Mouse (Mus musculus): ENCODE data around the gene Slc24a5. TPM values are rescaled to one million over a fixed set of nuclear protein-coding genes. Genes with fewer than 3 reads are reported as not detected.

Slc24a5 gene
- total RNA-seq, 2 experiments from 2014 or later, result 0.64 to 1.2 TPM

DNA sequence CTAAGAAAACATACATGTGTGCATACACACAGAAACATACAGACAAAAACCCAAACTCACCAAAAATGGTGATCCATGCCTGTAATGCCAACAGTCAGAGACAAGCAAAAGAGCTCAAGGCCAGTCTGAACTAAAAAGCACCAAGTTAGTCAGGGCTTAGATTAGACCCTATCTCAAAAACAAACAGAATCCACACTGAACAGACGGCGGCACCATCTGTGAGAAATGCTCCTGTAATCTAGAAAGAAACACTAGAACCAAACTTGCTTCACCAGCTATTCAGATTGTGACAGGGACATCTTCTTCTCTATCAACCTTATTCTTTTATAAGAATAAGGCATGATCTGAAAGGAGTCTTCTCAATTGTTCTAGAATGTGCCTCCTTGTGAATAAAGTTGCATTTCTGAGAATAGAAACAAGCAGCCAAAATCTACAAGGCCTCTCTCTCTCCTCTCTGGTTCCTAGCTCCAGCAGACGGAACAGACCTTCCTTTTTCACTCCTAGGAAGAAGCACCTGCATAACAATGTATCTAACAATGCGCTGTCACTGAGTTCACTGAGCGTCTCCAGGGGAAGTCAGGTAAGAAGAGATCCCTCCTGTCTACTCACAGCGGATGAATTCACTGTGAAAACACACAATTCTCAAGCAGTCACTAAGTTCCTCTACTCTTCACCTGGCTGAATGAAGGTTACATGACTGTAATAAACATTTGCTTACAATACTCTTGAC is 51.6 kb downstream of the Slc24a5 start:
- peak in 1 of 2 experiments; percentile 66 for DNase-seq (ENCODE audit: low spot score in 2 of 2)

DNA sequence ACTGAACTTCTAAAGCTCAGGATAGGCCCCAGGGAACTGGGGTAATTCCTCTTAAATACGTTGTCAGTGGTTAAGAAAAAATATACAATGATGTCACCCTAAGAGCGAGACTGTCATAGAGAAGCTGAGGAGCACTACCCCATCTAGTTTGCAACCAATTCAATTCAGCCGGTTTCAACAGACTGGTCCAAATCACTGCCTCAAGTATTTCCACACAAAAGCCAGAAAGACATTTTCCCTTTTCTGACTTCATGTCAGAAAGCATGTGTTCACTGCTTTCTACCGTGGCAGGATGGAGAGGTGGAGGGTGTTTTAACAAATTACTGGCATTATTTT is 54.3 kb downstream of the Slc24a5 start:
- no peak for DNase-seq (ENCODE audit: low spot score in 2 of 2)

DNA sequence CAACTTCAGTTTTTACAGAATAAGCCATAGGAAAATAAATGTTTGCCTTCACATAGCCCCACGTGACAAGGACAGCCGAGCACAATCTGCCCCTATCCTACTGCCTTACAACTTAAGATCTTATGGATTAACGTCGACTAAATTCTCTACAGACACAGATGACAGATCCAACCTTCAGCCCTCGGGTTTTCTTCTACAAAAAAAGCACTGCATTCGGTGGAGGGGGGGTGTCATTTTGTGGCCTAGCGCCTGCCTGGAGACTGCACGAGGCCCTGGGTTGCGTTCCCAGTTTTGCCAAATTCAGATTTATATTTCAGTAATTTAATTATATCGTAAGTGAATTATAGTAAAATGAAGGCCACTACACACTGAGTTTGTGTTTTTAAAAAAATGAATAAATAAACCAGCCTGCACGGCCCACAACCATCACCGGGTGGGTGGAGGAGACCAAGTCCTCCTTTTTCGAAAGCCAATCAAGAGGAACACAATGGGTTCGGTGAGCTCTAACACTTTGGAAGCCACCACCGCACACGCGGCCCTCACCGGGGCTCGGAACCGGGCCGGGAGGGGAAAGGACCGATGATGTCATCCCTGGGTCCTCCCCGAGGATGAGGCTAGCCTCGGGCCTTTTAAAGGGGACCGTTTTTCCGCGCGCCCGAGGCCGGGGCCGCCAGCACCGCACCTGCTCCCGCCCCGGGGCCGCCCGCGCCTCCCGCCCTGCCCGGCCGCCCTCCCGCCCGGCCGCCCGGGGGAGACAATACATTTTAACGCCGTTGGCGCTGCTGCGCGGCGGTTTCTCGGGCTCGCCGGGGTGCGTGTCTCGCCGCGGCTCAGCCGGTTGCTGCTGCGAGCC is 54.9 kb downstream of the Slc24a5 start:
- DNase-seq (ENCODE audit: low spot score in 2 of 2), result peak; percentile 58 to 61

DNA sequence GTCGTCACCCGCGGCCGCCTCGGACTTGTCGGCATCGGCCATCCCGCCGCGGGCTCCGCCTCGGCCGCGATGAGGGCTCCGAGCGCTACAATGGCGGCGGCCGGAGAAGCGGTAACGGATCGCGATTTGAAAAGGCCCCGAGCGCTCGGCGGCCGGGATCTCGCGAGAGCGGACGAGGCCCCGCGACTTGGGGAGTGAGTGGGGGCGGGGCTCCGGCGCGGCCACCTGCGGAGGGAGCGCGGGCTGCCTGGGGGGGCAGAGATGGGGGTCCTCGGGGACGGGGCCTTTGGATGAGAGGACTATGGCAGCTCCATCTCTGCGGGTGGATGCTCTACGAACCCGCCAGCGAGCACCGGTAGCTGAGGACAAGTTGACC is 55.5 kb downstream of the Slc24a5 start, which contains the start of gene Myef2:
Gene Myef2 (minus strand): TSS at position 185 of the 376 bp plus-strand sequence.
- DNase-seq (ENCODE audit: low spot score in 2 of 2), result peak; percentile 79 to 82

DNA sequence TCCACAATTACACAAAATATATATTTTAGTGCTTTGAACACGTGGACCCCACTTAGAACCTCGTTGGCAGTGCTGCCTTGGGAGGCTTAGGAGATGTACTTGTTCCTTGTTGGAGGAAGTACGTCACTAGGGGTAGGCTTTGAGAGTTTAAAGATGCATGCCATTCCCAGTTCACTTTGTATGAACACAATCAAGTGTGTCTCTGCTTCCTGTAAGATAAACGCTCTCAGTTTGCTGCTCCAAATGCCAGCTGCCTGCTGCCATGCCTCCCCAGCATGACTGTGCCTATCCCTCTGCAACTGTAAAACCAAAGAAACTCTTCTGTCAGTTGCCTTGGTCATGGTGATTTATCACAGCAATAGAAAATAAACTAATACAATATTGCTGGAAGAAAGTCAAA is 57.9 kb downstream of the Slc24a5 start:
- DNase-seq (ENCODE audit: low spot score in 2 of 2), result no peak

DNA sequence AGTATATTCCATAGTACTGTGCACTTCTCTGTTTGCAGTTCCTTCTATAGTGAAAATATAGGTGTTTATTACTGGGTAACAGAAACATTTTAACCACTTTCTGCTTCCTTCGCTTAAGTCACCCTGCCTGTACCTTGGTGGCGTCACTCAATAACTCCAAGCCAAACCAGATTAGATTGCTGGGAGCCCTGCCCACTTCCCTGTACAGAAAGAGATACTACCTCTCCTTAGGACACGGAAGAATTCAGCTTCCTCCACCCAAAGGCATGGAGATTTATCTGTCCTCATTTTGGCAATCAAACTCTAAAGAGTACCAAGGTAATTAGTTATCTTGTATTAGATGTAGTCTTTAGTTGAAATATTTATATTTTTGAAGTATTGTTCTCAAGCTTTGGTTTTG is 58.9 kb downstream of the Slc24a5 start:
- no peak for DNase-seq (ENCODE audit: low spot score in 2 of 2)

DNA sequence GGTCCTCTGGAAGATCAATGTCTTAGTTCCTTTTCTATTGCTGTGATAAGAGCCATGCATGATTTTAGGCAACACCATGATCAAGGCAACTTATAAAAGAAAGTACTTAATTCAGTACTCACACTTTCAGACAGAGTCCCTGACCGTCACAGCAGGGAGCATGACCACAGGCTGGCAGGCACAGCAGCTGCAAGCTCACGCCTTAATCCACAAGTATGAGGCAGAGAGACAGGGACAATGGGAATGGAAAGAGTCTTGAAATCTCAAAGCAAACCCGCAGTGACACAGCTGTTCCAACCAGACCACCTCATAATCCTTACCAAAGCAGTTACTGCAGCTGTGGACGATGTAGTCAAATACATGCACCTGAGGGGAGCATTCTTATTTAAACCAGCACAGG is 66.2 kb downstream of the Slc24a5 start:
- no peak for DNase-seq (ENCODE audit: low spot score in 2 of 2)

DNA sequence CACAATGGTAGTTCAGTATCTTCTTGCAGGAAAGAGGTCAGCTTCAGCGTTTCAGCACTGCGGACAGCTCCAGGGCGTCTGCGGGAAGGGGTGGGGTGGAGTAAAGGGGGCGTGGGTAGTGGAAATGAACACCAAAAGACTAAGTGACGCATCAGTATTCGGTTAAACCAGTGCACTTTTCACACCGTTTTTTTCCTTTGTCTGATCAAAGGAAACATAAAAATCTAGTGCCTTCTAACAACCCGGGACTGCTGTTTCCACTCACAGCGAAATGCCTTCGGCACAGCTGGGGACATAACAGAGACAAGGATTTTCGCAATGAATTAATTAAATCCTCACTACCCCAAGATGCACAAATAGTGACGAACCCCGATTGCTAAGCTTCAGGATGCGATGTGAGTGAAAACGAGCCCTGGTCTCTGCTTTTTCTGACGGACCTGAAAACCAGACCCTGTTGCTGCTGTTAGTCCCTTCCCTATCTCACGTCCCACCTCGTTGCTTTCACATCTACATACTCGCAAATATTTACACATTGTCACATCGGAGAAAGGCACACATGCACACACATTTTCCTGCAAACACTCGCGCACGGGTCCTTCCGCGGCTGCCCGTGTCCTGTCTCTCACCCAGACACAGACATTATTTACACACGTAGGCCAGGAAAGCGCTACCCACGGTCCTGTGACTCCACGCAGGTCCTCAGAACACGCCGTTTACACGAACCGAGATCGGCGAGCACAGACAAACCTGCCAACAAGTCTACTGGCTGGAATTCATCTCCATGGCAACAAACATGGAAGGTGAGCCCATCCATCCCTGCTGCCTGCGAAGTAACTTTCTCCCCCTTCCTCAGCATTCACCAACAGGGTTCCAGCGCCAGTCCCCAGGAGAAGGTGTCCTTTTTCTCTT is 68.2 kb downstream of the Slc24a5 start, which contains the start of gene Ctxn2:
Gene Ctxn2 (plus strand): TSS at position 790 of the 909 bp plus-strand sequence.
- DNase-seq (ENCODE audit: low spot score in 2 of 2), result peak; percentile 31 to 51

DNA sequence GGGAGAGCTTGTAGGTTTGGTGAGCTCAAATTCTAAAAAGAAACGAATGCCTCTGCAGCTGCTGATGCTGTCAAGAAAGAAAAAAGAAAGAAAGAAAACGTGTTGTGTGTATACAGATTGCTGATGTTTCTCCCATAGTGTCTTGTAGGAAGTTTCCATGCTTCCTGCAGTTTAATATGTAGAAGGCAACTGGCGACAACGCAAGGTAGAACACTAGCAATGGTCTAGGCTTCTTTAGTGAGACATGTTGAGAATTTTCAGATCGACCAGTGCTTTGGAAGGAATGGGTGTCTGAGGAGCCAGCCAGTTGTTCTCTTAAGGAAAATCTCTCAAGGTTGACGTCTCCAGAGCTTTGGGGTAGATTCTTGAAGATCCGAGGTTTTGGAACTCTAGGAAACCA is 68.9 kb downstream of the Slc24a5 start:
- DNase-seq (ENCODE audit: low spot score in 2 of 2), result no peak

Other genes with a start within 250 kb of the Slc24a5 start
- gene Myef2, start 55.5 kb downstream of the Slc24a5 start, total RNA-seq (2021), result 100 to 1,000 TPM; 111 to 115 TPM
- 10 to 100 TPM in 1 of 2 experiments, 1 to 10 TPM in 1; 9.4 to 10.4 TPM for gene Ctxn2, start 68.6 kb downstream of the Slc24a5 start, total RNA-seq (2021)
- under 1 TPM in 1 of 2 experiments, not detected in 1; 0.07 TPM for gene Slc12a1, start 84.4 kb downstream of the Slc24a5 start, total RNA-seq (2021)
- gene Dut, start 179.1 kb downstream of the Slc24a5 start, total RNA-seq (2021), result 10 to 100 TPM; 31.4 to 32.6 TPM

Data from layer of hippocampus, postnatal 14 days (tissue).